Mouse (Mus musculus) macrophage (primary cell): ENCODE results near the gene Milr1. TPM values are rescaled to one million over a fixed set of nuclear protein-coding genes. Genes with fewer than 3 reads are reported as not detected.
A peak's percentile ranks its signal among the peaks of the same experiment; 100 is the strongest.

Source experiments
- H3K27ac ChIP-seq: fragments of 350-480 bp; formaldehyde crosslinking; 2 replicates; pipeline ENCODE4 v1.9.0; 2021
- H3K36me3 ChIP-seq: fragments of 350-480 bp; formaldehyde crosslinking; 2 replicates; pipeline ENCODE4 v1.9.0; 2021; ENCODE audit errors: inconsistent target
- H3K4me3 ChIP-seq: fragments of 350-480 bp; formaldehyde crosslinking; 2 replicates; pipeline ENCODE4 v1.9.0; 2021; ENCODE audit errors: inconsistent target
- H3K79me2 ChIP-seq: fragments of 350-480 bp; formaldehyde crosslinking; 2 replicates; pipeline ENCODE4 v1.9.0; 2021; ENCODE audit errors: inconsistent target
- WGBS: methylation state at CpG from one replicate; pipeline ENCODE4 v1.1.7; 2026; ENCODE audit warnings: inconsistent platforms; ENCODE audit not compliant: missing documents; 5-methylcytosine and 5-hydroxymethylcytosine counted together
- polyA plus RNA-seq: library from polyadenylated mRNA; stranded (reverse); fragments of 250-400 nt; gene quantifications from 3 replicates; pipeline ENCODE4 v1.2.4, GENCODE M21; 2018; ENCODE audit warnings: inconsistent platforms
- total RNA-seq, 78 experiments: library from RNA; depleted of rRNA; stranded (reverse); fragments of 250-400 nt; gene quantifications; 1 replicate in 9 of 78; 2 replicates in 24 of 78; 3 replicates in 43 of 78; 4 replicates in 2 of 78; pipeline ENCODE4 v1.2.4; 2018; ENCODE audit warnings: inconsistent platforms in 56 of 78

Gene Milr1
- total RNA-seq (2018; cell fraction: chromatin; rRNA removed) = 10 to 100 TPM; 11.4 to 83.2 (median 42.8) TPM
- 100 to 1,000 TPM in 13 of 26 experiments, 10 to 100 TPM in 13; 62.8 to 212 (median 131) TPM for total RNA-seq (2018; cell fraction: cytosol; rRNA removed)
- 100 to 1,000 TPM in 2 of 26 experiments, 10 to 100 TPM in 24; 26.9 to 124 (median 69.1) TPM for total RNA-seq (2018; cell fraction: nucleus; rRNA removed)
- polyA plus RNA-seq = 97.9 to 163 TPM (median 103 TPM) in 3 replicates

DNA sequence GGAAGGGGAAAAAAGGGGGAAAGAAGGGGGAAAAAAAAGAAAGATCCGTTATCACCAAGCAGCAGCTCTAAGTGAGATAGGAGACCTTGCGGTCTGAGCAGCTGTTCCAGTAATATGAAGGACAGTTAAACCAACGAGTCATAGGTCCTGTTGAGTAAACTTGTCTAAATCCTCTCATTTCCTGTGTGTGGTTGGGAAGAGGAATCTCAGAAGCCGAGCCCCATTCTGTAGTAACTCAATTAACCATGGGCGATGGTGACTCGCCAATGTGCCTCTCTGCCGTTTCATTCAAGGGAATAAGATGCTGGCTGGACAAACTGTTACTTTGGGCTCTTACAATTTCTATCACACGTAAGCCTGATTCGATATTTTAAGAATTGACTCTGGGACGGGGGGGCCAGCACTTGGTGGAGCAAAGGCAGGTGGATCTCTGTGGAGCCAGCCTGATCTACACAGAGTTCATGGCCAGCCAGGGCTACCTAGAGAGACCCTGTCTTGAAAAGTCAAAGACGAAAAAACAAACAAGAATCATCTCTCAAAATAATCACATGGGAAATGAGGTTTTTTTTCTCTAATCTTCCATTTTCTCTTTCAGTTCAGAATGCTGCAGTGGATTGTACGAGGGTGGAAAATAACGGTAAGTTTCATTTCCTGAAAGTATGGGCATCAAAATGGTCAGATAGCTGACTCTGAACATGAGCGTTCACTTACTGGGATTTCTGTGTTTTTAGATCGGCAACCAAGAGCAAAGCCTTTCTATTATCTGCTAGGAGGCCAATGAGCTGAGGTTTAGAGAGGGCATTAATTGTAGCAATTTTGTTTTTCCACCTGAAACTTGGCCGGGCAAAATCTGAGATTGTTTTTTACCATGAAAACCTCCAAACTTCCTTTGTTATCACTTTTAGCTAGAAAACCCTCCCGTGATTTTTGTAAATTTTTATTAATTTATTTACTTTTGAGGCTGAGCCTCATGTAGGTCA is at the start of gene Milr1:
Gene Milr1 (plus strand): TSS at position 188 of the 980 bp plus-strand sequence.
- WGBS = under 1% methylated on average over 17 of the region's 17 CpGs
- Histone ChIP-seq H3K36me3 (peaks cover 20% of the 10 kb centered on the region), H3K4me3 (peak within 1 kb of the TSS; percentile 57), H3K79me2 (peaks cover 29% of the 10 kb centered on the region), H3K27ac (peak within 1 kb of the TSS; percentile 98)

GRCm38 (mm10) chr11:106701589-106701988 is 49.4 kb upstream of the Milr1 start:
- H3K36me3 ChIP-seq = no peaks in the 10 kb centered on the region
- no peak overlapping the region for H3K4me3 ChIP-seq
- H3K79me2 ChIP-seq = no peaks in the 10 kb centered on the region
- no peak overlapping the region for H3K27ac ChIP-seq
- WGBS = 44% methylated on average over 9 of the region's 9 CpGs

DNA sequence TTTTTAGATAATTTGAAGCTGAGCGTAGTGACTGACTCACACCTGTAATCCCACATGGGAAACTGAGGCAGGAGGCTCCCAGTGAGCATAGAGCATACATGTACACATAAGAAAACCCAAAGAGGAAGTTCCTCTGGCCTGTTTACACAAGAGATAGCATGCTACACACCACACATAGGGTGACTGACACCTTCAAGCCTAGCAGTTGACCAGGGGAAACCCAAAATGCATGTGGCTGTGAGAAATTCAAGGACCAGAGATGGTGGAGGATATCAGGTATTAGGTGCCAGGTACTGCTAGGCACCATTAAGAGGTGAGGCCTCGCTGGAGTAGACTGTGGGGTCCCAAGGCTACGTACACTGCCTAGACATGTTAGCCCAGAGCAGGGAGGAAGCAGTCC is 48.4 kb upstream of the Milr1 start:
- H3K27ac ChIP-seq = no peak overlapping the region
- no peak overlapping the region for H3K4me3 ChIP-seq
- 88% methylated on average over 3 of the region's 3 CpGs for whole genome bisulfite sequencing
- no peaks in the 10 kb centered on the region for H3K36me3 ChIP-seq
- no peaks in the 10 kb centered on the region for H3K79me2 ChIP-seq

DNA sequence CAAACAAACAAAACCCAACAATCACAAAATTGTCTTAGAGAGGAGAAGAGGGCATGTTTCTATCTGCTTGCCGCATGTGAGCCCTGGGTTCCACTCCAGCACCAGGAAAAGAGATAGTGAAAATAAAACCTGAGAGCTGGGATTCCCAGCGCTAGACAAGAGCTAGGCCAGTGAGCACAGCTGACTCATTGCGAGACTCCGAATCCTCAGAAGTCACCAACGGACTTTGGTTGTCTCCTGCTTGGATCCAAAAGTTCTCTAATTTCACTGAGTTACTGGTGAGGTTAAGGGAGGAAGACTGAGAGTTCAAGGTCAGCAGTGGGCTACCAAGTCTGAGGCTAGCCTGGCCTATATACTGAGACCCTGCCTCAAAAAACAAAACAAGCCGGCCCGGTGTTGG is 47.1 kb upstream of the Milr1 start:
- Histone ChIP-seq H3K36me3 (no peaks in the 10 kb centered on the region), H3K27ac (no peak overlapping the region), H3K79me2 (no peaks in the 10 kb centered on the region), H3K4me3 (no peak overlapping the region)
- WGBS = 79% methylated on average over 7 of the region's 7 CpGs

DNA sequence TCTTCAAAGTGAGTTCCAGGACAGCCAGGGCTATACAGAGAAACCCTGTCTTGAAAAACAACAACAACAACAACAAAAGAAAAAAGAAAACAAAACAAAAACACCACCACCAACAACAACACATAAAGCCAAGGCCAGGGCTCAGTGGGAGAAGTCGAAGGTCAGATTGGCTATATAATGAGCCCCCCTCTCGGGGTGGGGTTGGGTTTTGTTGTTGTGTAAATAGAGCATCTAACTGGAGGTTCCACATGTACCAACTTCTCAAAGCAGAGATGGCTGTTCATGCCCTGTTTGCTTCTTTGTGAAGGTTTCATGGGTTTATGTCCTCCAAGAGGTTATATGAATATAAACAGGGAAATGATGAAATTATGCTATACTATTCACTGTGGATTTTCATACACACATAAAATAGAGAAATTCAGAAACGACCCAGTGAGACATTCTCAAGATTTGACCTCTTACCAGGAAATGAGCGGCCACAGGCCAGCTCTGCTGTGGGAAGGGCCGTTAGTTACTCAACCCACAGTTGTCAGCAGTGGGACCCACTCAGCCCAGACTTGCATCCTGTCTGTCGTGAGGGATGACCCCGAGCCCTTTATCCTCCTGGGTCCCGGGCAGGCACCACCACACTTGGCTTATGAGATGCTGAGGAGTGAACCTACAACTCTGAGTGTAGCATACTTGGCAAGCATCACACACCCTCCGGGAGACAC is 46.5 kb upstream of the Milr1 start:
- WGBS = 36% methylated on average over 9 of the region's 9 CpGs
- H3K4me3 ChIP-seq = no peak overlapping the region

DNA sequence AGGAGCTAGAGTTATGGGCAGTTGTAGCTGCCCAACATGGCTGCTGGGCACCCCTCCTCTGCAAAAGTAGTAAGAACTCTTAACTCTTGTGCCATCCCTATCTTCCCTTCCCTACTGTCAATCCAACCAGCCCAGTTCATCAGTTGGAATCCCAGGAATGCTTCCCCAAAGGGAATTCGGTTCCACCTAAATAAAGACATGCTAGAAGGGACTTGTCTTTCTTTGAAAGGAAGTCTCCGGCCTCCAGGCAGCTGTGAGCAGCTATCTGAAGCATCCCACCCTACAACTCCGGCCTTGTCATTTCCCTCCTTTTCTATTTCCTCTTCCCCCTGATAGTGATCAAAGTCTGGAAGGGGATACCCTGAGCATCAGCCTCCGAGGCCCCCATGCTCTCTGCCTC is 44.8 kb upstream of the Milr1 start:
- Histone ChIP-seq H3K4me3 (no peak overlapping the region), H3K36me3 (no peaks in the 10 kb centered on the region), H3K79me2 (no peaks in the 10 kb centered on the region), H3K27ac (no peak overlapping the region)
- WGBS = 89% methylated on average over 4 of the region's 4 CpGs

More for the DNA sequence above, 46.5 kb upstream of the Milr1 start:
- H3K79me2 ChIP-seq = no peaks in the 10 kb centered on the region
- no peaks in the 10 kb centered on the region for H3K36me3 ChIP-seq
- H3K27ac ChIP-seq = no peak overlapping the region

GRCm38 (mm10) chr11:106707085-106707484 is 43.9 kb upstream of the Milr1 start:
- no peak overlapping the region for H3K4me3 ChIP-seq
- WGBS = 94% methylated on average over 8 of the region's 8 CpGs
- H3K36me3 ChIP-seq = no peaks in the 10 kb centered on the region
- H3K79me2 ChIP-seq = no peaks in the 10 kb centered on the region
- no peak overlapping the region for H3K27ac ChIP-seq

DNA sequence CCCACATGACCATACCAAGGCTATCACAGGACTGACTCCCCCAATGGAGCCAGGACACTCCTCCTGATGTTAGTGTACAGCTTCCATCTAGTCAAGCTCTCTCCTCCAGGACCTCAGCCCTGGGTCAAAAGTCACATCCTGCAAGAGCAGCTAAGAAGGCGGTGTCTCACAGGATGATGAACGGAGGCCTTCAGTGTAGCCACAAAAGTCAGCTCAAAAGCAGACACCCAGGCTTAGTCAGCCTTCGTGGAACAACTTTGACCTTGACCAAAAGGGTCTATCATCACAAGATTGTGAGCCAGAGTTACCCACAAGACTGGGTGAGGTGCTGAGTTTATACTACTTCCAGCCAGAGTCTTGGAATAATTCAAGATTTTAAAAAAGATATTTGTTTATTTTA is 43.2 kb upstream of the Milr1 start:
- H3K79me2 ChIP-seq = no peaks in the 10 kb centered on the region
- no peak overlapping the region for H3K27ac ChIP-seq
- WGBS = 93% methylated on average over 3 of the region's 3 CpGs
- H3K4me3 ChIP-seq = no peak overlapping the region
- H3K36me3 ChIP-seq = no peaks in the 10 kb centered on the region

DNA sequence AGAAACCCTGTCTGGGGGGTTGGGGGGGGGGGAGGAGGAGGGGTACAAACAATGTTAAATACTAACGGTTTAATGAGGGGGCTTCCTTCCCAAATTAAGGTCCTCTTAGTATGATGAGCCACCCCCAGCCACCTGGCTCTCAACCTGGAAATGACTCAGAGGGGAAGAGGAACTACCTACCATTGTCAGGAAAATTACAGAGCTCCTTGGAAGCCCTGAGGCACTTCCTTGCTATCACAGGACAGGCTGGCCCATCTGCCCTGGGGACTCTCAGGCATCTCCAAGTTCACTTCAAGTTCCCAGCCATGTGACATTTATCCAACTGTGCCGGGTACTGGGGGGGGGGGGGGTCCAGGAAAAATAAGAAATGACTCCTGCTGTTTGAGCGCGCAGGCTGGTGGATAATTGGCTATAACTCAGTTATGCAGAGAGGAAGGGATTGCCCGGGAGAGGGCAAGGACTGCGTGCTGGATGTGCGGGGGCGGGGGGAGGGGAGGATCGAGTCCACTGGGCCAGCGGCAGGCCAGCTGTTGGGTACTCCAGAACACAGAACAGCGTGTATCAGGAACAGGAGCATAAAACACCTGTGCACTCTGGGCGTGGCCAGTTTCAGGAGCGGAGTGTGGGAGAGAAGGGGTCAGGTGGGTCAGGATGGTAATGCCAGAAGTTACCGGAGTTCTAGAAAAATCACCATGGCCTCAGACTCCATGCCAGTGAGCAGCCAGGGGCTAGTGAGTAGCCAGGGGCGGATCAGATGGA is 41.6 kb upstream of the Milr1 start:
- no peak overlapping the region for H3K27ac ChIP-seq
- no peak overlapping the region for H3K4me3 ChIP-seq
- no peaks in the 10 kb centered on the region for H3K36me3 ChIP-seq
- no peaks in the 10 kb centered on the region for H3K79me2 ChIP-seq
- WGBS = 83% methylated on average over 11 of the region's 15 CpGs

- no peaks in the 10 kb centered on the region for H3K79me2 ChIP-seq
- 100% methylated on average over 5 of the region's 5 CpGs for WGBS
- H3K36me3 ChIP-seq = no peaks in the 10 kb centered on the region
- H3K4me3 ChIP-seq = no peak overlapping the region
- H3K27ac ChIP-seq = no peak overlapping the region
Measured at GRCm38 (mm10) chr11:106710789-106711188, 40.2 kb upstream of the Milr1 start.

GRCm38 (mm10) chr11:106715066-106715465 is 36.0 kb upstream of the Milr1 start:
- WGBS = 55% methylated on average over 6 of the region's 6 CpGs
- H3K4me3 ChIP-seq = no peak overlapping the region
- H3K36me3 ChIP-seq = no peaks in the 10 kb centered on the region
- no peak overlapping the region for H3K27ac ChIP-seq
- no peaks in the 10 kb centered on the region for H3K79me2 ChIP-seq

DNA sequence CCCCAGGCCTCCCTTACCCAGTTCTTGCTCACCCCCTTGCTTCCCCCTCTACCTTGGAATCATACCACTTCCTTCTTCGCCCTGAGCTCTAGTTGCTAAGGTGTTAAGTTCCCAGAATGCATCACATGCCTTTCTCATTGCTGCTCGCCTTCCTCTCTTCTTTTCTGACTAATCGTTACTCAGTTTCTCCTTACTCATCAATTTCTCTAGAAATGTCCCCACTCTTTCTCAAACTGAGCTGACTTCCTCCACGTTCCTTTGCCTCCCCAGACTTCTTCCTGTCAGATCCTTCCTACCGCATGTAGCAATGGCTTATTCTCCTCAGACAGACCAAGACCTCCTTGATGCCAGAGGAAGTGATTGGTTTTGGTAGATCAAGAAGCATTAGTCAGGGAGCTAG is 34.5 kb upstream of the Milr1 start:
- no peaks in the 10 kb centered on the region for H3K79me2 ChIP-seq
- 22% methylated on average over 5 of the region's 5 CpGs for WGBS
- peak overlapping the region; percentile 17; the same call in 1 of the 2 replicates for H3K27ac ChIP-seq
- H3K36me3 ChIP-seq = no peaks in the 10 kb centered on the region
- no peak overlapping the region for H3K4me3 ChIP-seq

GRCm38 (mm10) chr11:106720379-106720778 is 30.6 kb upstream of the Milr1 start:
- Histone ChIP-seq H3K79me2 (no peaks in the 10 kb centered on the region), H3K4me3 (no peak overlapping the region), H3K36me3 (no peaks in the 10 kb centered on the region), H3K27ac (no peak overlapping the region)
- 93% methylated on average over 8 of the region's 8 CpGs for WGBS

DNA sequence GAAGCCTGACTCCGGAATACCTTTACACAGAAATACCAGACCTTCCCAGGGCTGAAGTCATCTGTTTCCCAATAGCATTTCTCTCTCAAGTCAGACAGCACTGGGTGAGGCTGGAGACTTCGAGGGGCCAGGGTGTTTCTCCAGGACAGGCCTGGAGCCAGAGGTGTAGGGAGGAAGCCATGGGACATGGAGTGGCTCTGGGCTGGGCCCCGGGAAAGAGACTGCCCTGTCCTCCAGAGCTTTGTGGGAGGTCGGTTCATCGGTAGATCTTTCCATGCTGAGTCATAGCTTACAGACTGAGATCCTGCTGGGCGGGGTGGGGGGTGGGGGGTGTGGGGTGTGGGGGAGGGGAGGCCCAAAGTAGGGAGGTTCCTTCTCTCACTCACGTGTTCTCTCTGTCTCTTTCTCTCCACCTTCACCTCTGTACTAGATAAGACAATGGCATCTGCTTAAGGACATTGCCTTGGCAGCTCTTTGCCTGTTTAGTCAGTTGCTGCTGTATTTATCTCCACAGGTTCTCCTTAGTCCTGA is 28.1 kb upstream of the Milr1 start:
- H3K36me3 ChIP-seq = no peaks in the 10 kb centered on the region
- H3K79me2 ChIP-seq = no peaks in the 10 kb centered on the region
- H3K4me3 ChIP-seq = no peak overlapping the region
- 27% methylated on average over 7 of the region's 7 CpGs for WGBS
- no peak overlapping the region for H3K27ac ChIP-seq
